Mouse (Mus musculus): ENCODE results near the gene Fkbp1b. TPM values are rescaled to one million over a fixed set of nuclear protein-coding genes. Genes with fewer than 3 reads are reported as not detected.
A peak's percentile ranks its signal among the peaks of the same experiment; 100 is the strongest.
"Not testable (repeated sequence)": the region's sequence is repeated elsewhere in the genome, so short reads cannot be mapped to it uniquely, and the experiment has no call there.

Fkbp1b gene
- total RNA-seq (2021): 1 to 10 TPM in 1 of 2 experiments, under 1 TPM in 1; 0.73 to 1.7 TPM

DNA sequence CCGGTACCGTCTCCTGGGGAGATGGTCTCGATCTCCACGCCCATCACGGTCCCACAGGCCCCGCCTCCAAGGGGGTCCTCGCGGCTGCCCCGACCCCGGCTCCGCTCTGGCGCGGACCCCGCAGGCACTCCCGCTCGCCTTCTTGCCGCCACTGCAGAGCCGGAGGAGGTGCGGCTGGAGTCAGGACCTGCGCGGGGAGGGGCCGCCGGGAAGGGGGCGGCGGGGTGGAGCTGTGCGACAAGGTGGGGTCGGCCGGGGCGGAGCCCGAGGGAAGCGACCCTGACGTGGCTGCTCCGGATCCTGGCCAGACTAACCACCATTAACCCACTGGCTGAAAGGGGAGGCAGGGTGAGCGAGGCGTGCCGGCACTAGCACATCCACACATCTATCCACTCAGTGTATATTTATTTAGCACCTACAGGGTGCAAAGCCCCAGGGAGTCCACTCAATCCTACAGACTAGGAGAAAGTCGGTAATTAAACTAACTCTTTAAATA, at the start of gene Fkbp1b:
TSS of gene Fkbp1b (minus strand) at position 200 of the 496 bp plus-strand sequence.
- DNase-seq (ENCODE audit: low spot score): peak; percentile 29
- intact Hi-C loops (cut with DNase I): loop anchor here (5.0 kb wide), 1 partner anchor 76 kb away; the partner anchor contains the start of gene Atad2b

DNA sequence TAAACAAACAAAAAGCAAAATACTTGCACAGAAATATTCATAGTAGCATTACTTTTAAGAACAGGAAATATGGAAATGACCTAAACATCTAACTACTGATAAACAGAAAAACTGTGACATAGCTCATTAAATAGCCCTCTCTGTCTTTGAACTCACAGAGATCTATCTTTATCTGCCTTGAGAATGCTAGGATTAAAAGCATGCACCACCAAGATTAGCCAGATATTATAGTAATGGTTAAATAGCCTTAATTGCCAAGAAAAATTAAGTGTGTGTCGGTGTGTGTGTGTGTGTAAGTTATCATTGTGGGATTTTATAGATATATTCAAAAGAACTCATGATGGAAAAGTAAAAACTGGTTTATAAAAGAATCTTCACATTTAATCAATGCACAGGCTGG, 48.5 kb upstream of the Fkbp1b start:
- no peak for DNase-seq (ENCODE audit: low spot score)

DNA sequence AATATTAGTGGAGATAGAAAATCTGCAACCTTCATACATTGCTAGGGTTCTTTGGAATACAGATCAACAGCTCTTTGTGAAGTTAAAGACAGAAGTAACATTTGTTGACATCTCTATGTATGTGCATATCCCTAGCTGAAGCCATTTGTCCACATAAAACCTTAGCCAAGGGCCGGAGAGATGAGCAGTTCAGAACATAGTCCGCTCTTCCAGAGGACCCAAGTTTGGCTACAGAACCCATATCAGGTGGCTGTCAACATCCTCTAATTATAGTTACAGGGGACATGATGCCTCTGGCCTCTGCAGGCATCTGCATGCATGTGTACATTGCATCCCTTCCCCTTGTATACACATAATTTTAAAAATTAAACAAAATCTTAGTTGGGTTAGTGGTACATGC, 47.9 kb upstream of the Fkbp1b start:
- intact Hi-C loops (cut with DNase I): no loop called here
- no peak for DNase-seq (ENCODE audit: low spot score)

More for the DNA sequence above, 48.5 kb upstream of the Fkbp1b start:
- intact Hi-C loops (cut with DNase I): no loop called here

DNA sequence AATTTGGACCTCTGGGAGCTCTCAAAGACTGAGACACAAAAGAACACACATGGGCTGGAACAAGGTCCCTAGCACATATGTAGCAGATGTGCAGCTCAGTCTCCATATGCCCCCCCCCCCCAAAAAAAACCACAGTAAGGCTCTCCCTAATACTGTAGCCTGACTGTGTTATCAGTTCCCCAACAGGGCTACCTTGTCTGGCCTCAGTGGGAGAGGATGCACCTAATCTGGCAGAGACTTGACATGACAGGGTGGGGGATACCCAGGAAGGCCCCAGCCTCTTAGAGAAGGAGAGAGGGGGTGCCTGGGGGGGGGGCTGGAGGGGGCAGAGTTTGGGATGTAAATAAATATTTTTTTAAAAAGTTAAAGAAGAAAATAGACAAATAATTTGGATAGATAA, 47.3 kb upstream of the Fkbp1b start:
- intact Hi-C loops (cut with DNase I): no loop called here
- no peak for DNase-seq (ENCODE audit: low spot score)

DNA sequence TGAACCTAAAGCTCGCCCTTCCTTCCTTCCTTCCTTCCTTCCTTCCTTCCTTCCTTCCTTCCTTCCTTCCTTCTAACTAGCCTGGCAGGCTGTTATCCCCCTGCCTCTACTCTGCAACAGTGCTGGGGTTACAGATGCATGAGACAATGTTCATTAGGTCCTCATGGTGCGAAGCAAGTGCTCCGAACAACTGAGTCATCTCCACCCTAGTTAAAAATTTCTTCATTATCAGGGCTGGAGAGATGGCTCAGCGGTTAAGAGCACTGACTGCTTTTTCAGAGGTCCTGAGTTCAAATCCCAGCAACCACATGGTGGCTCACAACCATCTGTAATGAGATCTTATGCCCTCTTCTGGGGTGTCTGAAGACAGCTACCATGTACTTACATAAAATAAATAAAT, 45.2 kb upstream of the Fkbp1b start:
- intact Hi-C loops (cut with DNase I): not testable (repeated sequence)

DNA sequence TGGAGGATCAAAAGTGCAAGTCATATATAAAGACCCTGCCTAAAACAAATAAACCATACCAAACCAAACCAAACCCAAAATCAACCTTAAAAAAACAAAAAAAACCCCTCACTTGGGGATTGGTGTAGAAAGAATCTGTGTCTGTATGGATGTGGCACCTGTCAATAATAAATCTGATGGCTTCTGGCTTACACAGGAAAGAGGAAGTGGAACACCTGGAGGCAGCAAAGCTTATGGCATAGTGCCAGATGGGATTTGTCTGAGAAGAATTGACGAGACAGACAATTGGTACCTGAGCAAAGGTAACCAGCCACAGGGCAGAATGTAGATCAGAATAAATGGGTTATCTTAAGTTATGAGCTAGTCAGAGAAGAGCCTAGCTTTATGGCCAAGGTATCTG, 43.7 kb upstream of the Fkbp1b start:
- no peak for DNase-seq (ENCODE audit: low spot score)
- intact Hi-C loops (cut with DNase I): no loop called here

More for the DNA sequence above, 45.2 kb upstream of the Fkbp1b start:
- DNase-seq (ENCODE audit: low spot score): not testable (repeated sequence)

DNA sequence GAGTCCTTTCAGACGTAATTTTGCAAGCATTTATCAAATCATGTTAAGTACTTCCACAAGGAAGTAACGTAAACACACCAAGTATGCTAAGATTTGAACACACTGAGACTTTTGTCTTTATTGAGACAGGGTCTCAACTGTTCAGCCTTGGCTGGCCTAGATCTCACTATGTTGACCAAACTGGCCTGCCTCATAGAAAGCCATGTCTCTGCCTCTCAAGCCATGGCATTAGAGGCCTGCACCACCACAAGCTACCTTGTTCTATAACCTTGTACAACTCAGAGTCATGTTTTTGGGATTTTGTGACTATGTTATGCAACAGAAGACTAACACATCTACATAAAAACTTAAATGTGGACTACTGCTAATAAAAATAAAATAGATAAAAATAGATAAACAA, 40.7 kb upstream of the Fkbp1b start:
- intact Hi-C loops (cut with DNase I): no loop called here
- DNase-seq (ENCODE audit: low spot score): no peak

DNA sequence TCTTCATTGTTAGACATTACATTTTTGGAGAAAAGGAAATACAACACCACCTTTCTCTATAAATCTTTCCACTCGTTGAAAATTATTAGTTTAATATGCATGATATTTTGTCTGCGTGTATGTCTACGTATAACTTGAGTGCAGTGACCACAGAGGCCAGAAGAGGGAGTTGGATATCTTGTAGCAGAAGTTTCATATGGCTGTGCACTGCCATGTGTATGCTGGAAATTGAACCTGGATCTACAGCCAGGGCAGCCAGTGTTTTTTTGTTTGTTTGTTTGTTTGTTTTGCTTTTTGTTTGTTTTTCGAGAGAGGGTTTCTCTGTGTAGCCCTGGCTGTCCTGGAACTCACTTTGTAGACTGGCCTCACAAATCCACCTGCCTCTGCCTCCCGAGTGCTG, 37.7 kb upstream of the Fkbp1b start:
- DNase-seq (ENCODE audit: low spot score): no peak
- intact Hi-C loops (cut with DNase I): loop anchor here (5.0 kb wide), 1 partner anchor 38 kb away; the partner anchor contains the start of gene Atad2b

DNA sequence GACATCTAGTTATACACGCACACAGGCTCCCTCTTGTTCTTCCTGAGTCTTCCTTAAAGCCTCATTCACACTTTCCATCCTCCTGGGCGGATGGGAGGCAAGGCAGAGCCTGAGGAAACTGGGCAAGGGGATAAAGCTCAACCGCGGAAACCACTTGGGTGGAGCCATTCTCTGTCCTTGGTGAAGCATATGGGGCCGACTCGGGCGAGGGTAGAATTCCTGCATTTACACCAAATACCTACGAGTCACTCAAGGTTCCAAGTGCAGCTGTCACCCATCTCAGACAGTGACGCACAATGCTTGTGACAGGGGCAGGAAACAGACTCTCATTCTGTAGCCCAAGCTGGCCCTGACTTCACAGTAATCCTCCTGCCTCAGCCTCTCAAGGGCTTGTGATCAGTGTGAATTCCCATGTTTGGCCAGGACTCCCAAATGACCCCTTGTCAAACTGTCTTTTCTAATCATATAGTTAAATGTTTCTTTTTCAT, 36.9 kb upstream of the Fkbp1b start:
- no peak for DNase-seq (ENCODE audit: low spot score)
- intact Hi-C loops (cut with DNase I): loop anchor here (5.0 kb wide), 1 partner anchor 39 kb away; the partner anchor contains the start of gene Atad2b

DNA sequence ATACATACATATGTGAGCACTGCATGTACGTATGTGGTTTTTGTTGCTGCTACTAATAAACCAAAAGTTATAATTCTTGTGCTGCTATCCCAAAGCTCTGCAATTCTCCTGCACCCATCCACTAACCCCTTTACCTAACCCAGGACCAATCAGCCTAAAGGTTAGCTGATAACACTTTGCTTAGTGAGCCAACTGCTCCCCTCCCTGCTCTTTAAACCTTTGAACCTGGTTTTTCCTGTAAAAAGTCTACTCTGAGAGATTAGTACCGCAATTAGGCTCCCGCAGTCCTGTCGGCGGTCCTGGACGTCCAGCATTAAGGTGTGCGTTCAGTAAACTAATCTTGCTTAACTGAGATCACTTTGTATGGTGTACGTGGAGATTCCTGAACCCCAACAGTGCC, 34.2 kb upstream of the Fkbp1b start:
- DNase-seq (ENCODE audit: low spot score): no peak
- intact Hi-C loops (cut with DNase I): loop anchor here (5.0 kb wide), 1 partner anchor 42 kb away; the partner anchor contains the start of gene Atad2b

DNA sequence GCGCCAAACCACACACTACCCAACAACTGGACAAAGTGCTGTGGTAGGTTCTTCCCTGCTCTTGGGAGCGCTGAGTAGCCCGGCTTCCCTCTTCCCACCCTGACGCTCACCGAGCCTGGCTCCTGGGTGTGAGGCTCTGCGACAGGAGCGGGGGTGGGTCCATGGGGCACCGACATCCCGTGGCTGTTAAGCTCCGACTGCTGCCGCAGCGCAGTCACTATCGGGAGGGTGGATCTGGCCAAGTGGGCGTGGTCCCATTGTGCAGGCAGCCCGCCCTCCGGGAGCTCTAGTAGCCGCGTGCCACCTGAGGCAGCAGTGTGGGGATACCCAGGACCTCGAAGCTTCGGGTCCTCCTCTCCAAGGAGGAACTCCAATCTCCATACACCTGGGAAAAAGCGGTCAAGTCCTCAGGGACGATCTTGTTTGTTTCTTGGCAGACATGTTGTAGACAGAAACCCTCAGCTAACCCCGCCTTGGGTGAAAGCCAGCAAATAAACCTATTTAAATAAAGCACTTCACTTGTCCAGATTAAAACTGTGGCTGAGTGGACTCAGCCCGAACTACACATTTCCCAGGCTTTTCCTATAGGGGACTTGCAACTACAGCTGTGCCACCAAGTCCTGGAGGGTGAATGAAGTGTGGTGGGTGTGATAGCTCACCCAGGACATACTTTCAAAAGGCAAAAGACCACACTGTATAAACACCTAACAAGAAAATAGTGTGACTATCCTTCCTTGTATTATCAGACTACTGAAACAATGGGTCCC, 33.0 kb upstream of the Fkbp1b start, which contains the start of gene Mfsd2b:
TSS of gene Mfsd2b (minus strand) at position 199 of the 767 bp plus-strand sequence.
- intact Hi-C loops (cut with DNase I): no loop called here

DNA sequence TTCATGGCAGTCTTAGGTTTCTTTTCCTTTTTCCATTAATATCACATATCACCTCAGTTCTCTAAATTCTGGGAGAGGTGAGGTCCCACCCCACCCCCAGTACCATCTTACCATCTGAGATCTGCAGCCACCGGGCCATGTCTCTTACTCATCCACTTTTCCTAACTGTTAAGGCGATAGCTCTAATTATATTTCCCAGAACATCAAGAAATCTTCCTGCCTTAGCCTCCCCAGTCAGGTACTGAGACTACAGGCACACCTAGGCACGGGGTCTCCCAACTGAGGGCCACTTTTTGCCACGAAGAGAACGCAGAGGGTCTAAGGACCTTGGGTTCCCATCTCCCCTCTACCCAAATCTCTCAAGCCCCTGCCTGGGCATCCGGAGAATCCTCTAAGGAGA, 32.1 kb upstream of the Fkbp1b start:
- intact Hi-C loops (cut with DNase I): no loop called here
- DNase-seq (ENCODE audit: low spot score): no peak

More for the DNA sequence above, 33.0 kb upstream of the Fkbp1b start, which contains the start of gene Mfsd2b:
- DNase-seq (ENCODE audit: low spot score): peak; percentile 34

DNA sequence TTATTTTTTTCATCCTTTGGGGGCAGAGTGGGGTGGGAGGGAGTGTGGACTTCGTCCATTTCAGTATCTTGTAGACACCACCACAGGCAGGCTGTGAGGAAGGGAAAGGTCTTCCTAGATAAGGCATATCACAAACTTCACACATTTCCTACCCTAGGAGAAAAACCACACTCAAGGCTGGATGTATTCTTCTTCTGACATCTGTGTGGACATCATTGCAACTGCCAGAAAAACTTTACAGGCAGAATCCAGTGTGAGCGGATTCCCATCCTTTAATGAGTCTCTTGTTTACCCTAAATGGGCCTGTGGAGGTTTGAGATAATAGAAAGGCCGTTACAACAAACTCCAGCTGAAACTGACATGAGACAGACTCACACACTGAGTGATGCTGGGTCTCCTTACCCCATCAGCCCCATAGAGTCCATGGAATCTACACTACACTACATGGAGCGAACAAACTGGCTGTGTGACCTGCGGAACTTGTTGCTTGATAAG, 31.6 kb upstream of the Fkbp1b start:
- intact Hi-C loops (cut with DNase I): no loop called here
- no peak for DNase-seq (ENCODE audit: low spot score)

DNA sequence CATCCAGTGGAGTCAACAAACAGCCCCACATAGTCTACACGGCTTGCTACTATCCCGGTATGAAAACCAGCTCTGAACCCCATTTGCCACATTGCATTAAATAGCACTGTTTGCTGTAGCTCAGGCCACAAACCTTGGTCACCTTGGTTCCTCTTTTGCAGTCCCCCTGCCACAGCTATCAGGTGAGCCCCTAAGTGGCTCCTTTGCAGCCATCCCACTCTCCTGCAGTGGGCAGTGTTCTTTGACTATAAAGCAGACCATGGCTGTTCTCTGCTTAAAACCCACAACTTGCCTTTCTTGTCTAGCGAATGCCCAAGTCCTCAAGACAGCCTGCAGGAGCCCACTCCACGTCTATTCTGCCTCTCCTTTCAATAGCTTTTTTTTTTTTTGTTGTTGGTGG, 30.9 kb upstream of the Fkbp1b start:
- intact Hi-C loops (cut with DNase I): no loop called here
- no peak for DNase-seq (ENCODE audit: low spot score)

DNA sequence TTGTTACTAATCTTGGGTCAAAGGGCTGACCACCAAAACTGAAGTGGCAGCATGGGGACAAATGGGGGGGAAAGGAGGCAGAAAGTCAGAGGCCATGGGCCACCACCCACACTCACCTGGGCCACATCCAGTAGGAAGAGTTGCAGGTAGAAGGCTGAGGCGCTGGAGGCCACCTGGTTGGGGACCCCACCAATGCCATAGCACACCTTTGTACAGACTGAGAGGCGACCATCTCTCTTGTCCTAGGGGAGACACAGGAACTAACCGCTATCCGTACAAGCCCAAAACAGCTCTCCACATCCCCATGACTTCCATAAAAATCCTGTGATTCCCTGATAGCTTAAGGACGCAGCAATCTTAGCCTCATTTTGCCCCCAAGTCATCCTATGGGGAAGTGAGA, 29.9 kb upstream of the Fkbp1b start:
- intact Hi-C loops (cut with DNase I): no loop called here
- no peak for DNase-seq (ENCODE audit: low spot score)

DNA sequence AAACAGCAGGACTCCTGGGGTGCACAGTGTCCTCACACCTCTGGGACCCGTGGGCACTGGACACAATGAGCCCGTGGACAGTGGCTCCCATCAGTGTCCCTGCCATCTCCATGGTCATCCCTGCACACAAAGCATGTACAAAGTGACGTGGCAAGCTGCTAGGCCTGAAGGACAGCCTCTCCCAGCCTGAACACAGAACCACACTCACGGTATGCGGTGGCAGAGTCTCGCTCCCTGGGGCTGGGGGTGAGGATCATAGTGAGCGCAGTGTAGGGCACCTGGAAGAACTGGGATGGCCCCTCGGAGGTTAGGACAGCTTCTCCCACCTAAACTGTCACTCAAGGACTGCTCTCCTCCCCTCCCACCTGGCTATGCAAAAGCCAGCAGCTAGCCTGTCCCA, 27.5 kb upstream of the Fkbp1b start:
- intact Hi-C loops (cut with DNase I): no loop called here
- DNase-seq (ENCODE audit: low spot score): no peak

DNA sequence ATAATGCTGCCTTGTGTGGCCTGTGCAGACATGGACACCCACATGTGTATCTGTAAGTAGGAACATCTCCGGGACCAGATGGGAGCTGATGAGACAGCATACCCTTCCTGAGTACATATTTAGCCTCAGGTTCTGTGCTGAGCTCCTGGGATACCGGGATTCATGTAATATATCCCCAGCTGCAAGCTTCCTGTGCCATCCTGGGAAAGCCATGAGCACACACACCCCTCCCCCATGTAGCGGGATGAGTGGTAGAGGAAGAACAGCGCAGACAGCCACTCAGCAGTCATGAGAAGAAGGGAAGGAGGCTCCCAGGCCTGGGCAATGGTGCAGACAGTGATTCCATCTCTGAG, 22.9 kb upstream of the Fkbp1b start:
- DNase-seq (ENCODE audit: low spot score): no peak
- intact Hi-C loops (cut with DNase I): loop anchor here (5.0 kb wide), 1 partner anchor 53 kb away; the partner anchor contains the start of gene Atad2b

DNA sequence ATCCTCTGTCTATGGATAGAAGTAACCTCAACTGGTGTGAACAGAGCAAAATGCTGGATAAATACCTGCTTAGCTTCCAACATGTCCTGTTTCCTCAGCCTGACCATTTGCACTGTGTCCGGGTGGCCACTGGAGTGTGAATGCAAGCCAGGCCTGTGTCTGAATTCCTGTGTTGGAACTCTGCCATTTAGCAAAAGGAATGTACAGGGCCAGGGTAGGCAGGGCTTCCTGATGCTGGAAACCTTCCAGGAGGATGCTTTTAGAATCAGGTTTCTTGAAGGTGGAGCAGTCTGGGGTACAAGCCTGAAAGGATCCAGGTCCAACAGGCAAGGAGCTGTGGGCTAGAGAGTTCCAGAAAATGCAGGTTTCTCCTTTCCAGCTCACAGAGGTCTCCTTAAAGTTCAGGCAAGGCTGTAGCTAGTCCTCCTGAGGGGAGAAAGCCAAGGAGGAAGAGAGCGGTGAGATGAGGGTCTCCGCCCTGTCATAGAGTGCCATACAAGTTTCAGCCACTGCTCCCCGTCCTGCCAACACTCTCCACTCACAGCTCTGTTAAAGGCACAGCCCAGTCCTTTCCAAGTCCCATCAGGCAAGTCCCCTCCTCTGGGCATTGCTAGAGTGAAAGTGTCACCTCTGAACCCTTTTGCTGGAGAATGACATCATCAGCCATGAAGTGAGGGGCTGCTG, 22.4 kb upstream of the Fkbp1b start:
- intact Hi-C loops (cut with DNase I): loop anchor here (5.0 kb wide), 1 partner anchor 54 kb away; the partner anchor contains the start of gene Atad2b
- no peak for DNase-seq (ENCODE audit: low spot score)

DNA sequence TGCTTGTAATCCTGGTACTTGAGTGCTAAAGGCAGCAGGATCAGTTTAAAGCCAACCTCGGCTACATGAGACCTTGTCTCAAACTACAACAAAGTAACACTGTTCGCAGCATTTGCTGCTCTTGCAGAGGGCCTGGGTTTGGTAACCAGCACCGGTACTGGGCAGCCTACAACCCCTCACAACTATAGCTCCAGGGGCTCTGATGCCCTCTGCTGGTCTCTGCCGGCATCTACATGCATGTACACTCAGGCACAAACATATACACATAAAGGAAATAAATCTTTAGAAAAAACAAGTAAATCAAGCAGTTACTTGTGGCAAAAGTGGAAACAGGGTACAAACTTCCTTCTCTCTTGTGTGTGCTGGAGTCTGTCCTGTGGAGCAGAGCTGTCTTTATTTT, 21.3 kb upstream of the Fkbp1b start:
- no peak for DNase-seq (ENCODE audit: low spot score)
- intact Hi-C loops (cut with DNase I): loop anchor here (5.0 kb wide), 1 partner anchor 55 kb away; the partner anchor contains the start of gene Atad2b

DNA sequence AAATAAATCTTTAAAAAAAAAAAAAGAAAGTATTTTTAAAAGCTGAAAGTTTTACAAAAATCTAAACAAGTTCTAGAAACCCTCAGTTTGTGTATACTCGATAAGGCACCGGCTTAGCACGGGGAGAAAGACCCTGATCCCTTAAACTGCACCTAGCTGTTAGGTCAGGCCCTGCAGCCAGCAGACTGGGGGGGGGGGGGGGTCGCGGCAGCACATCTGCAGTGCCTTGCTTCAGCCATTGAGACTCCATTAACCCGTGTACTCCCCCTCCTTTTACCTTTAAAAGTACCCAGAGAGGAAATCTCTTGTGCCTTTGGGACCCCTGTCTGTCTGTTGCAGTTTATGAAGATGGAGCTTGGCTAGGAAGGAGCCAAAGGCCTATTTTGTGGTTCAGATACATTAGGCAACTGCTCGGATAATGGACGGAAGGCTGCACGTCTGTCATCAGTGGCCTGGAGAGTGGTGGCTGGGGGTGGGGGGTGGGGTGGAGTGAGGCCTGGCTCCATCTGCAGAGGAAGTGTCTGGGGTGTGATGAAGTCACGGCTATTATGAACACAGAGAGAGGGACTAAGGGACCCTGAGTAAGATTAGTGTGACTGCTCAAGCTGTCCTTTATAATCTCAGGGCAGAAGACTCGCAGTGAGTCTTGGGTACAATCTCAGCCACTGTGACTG, 18.0 kb upstream of the Fkbp1b start:
- intact Hi-C loops (cut with DNase I): loop anchor here (5.0 kb wide), 1 partner anchor 113 kb away; no protein-coding TSS in a partner anchor
- DNase-seq (ENCODE audit: low spot score): no peak
